In genomic region chr14:33319541-33320521, GRCm38 (mm10) we compare ENCODE assay signal across 8 mouse cellular contexts.
DNase-seq lines count a peak whose midpoint lies in the region; ATAC-seq and TF ChIP-seq lines count a peak whose summit lies in the region.

No protein-coding gene starts in this region.

- peak overlapping the region; percentile 69 for H3K9ac ChIP-seq in ES-E14 (ENCODE audit: insufficient read depth, low read depth, low read length, poor library complexity, severe bottlenecking)
- peak overlapping the region; percentile 44 for H3K9ac ChIP-seq in forebrain, postnatal 0 days
- H3K9ac ChIP-seq in lung, embryonic 15.5 days = peak overlapping the region; percentile 46

- H3K4me3 ChIP-seq in ES-E14 (ENCODE audit: insufficient read depth in 1 of 2, low read depth in 1 of 2, low read length in 2 of 2, poor library complexity in 1 of 2, severe bottlenecking in 1 of 2) = peak overlapping the region; percentile 75 to 97
- peak overlapping the region; percentile 58 for H3K4me3 ChIP-seq in forebrain, postnatal 0 days (ENCODE audit: low read depth, low read length)
- peak overlapping the region; percentile 74 for H3K4me3 ChIP-seq in lung, embryonic 15.5 days

- no peaks in the 10 kb centered on the region for H3K9me3 ChIP-seq in ES-E14 (ENCODE audit: control insufficient read depth, insufficient read depth, low read depth, low read length)
- no peaks in the 10 kb centered on the region for H3K9me3 ChIP-seq in forebrain, postnatal 0 days (ENCODE audit: low read length)
- H3K9me3 ChIP-seq in lung, embryonic 15.5 days = no peaks in the 10 kb centered on the region

- peak; percentile 82 for TF ChIP-seq CTCF in forebrain, postnatal 0 days (IDR thresholded peaks at IDR 0.05; ENCODE audit: low read depth)

- WGBS in forebrain, postnatal 0 days = 4% methylated on average over 101 of the region's 106 CpGs
- under 1% methylated on average over 102 of the region's 106 CpGs for WGBS in lung, embryonic 15.5 days

- no peaks in the 10 kb centered on the region for H3K36me3 ChIP-seq in ES-E14 (ENCODE audit: control insufficient read depth, insufficient read depth, low read length, poor library complexity, severe bottlenecking)
- no peaks in the 10 kb centered on the region for H3K36me3 ChIP-seq in forebrain, postnatal 0 days (ENCODE audit: insufficient read depth)
- H3K36me3 ChIP-seq in lung, embryonic 15.5 days = no peaks in the 10 kb centered on the region

- H3K27me3 ChIP-seq in forebrain, postnatal 0 days (ENCODE audit: insufficient read depth, low read length) = peaks cover 14% of the 10 kb centered on the region
- H3K27me3 ChIP-seq in lung, embryonic 15.5 days = no peaks in the 10 kb centered on the region

- H3K4me1 ChIP-seq in ES-E14 (ENCODE audit: control insufficient read depth in 2 of 2, insufficient read depth in 2 of 2, low read length in 2 of 2, poor library complexity in 1 of 2) = peaks cover 2 to 21% of the 10 kb centered on the region in 2 experiments
- no peaks in the 10 kb centered on the region for H3K4me1 ChIP-seq in forebrain, postnatal 0 days (ENCODE audit: insufficient read depth)
- H3K4me1 ChIP-seq in lung, embryonic 15.5 days = peaks cover 49% of the 10 kb centered on the region

- no peak overlapping the region for H3K27ac ChIP-seq in ES-E14 (ENCODE audit: insufficient read depth, low read depth, low read length, poor library complexity, severe bottlenecking)
- no peak overlapping the region for H3K27ac ChIP-seq in forebrain, postnatal 0 days (ENCODE audit: low read depth, low read length)
- peak overlapping the region; percentile 75 for H3K27ac ChIP-seq in lung, embryonic 15.5 days

- in situ Hi-C loops in ES-E14 (cut with MboI; ENCODE audit: low sequenced_read_pairs in 2 of 2, unreplicated experiment in 2 of 2) = no loop called here

- DNase-seq in ES-E14 (ENCODE audit: low read depth, low spot score) = peak; percentile 69
- DNase-seq in cerebellum, adult 11-12 months = peak; percentile 21
- DNase-seq in forebrain, postnatal 0 days = peak; percentile 84
- peak; percentile 87 for DNase-seq in heart, postnatal 4 days
- DNase-seq in layer of hippocampus, adult 18-20 months (ENCODE audit: low spot score in 2 of 2) = peak; percentile 16 to 62
- peak; percentile 54 for DNase-seq in ovary, postnatal 10 days (ENCODE audit: low spot score)
- peak; percentile 65 for DNase-seq in thymus, postnatal 0 days (ENCODE audit: low spot score)

- ATAC-seq in forebrain, postnatal 0 days = peak; percentile 84
- peak; percentile 81 for ATAC-seq in lung, embryonic 15.5 days (ENCODE audit: borderline replicate concordance, extremely low read depth, low FRiP score, low TSS enrichment)

- H3K4me2 ChIP-seq in forebrain, postnatal 0 days (ENCODE audit: low read depth) = peak overlapping the region; percentile 100
- peak overlapping the region; percentile 100 for H3K4me2 ChIP-seq in lung, embryonic 15.5 days

TF ChIP-seq in ES-E14, 5 proteins besides CTCF, POLR2A, EP300 and RAD21:
- TF ChIP-seq MAFK (IDR thresholded peaks at IDR 0.05; ENCODE audit: insufficient read depth, low read depth, low read length) (no peak), ZNF384 (IDR thresholded peaks at IDR 0.05; ENCODE audit: low read depth, low read length) (no peak), HCFC1 (IDR thresholded peaks at IDR 0.05; ENCODE audit: borderline replicate concordance, insufficient read depth, low read length) (no peak), ZC3H11A (IDR thresholded peaks at IDR 0.05; ENCODE audit: borderline replicate concordance, low read depth, low read length) (no peak), CHD2 (IDR thresholded peaks at IDR 0.05; ENCODE audit: low read depth, low read length) (no peak)

Comparison
In these comparisons a context has a peak if more than half of its experiments do, and no peak if none do; other contexts are left out.
1. DNase-seq: peak in every context shown above with its lines; median percentile 87 in heart, postnatal 4 days; 84 in forebrain, postnatal 0 days; 69 in ES-E14; 65 in thymus, postnatal 0 days; 54 in ovary, postnatal 10 days; 39 in layer of hippocampus, adult 18-20 months; 21 in cerebellum, adult 11-12 months.